Mouse (Mus musculus) testis, adult 2 months (tissue): ENCODE data around the gene Ctdnep1.

ENCODE experiments used
- CTCF ChIP-seq: fragments of 200-500 bp; IDR thresholded peaks from 2 replicates; pipeline ENCODE4 v1.5.1; 2012; ENCODE audit warnings: low read depth, mild to moderate bottlenecking, inconsistent platforms, low read length, moderate library complexity; ENCODE audit not compliant: control insufficient read depth, insufficient read depth, insufficient replicate concordance
- POLR2A ChIP-seq: fragments of 200-500 bp; IDR thresholded peaks from 2 replicates; pipeline ENCODE4 v1.6.1; 2012; ENCODE audit warnings: low read depth, mild to moderate bottlenecking, inconsistent platforms, low read length, moderate library complexity; ENCODE audit not compliant: control insufficient read depth

- TF ChIP-seq CTCF: no peak
- no peak for TF ChIP-seq POLR2A
Observed at GRCm38 (mm10) chr11:70019495-70020021, 38.6 kb downstream of the Ctdnep1 start.
